Mouse (Mus musculus) cerebellum, postnatal 25 days (tissue): ENCODE measurements around the gene Fam78b.

Experiments
- DNase-seq, 2 experiments: peaks; one replicate each; pipeline ENCODE4 v3.0.0; 2021; ENCODE audit warnings: mixed read lengths in 2 of 2

Gene Fam78b

DNA sequence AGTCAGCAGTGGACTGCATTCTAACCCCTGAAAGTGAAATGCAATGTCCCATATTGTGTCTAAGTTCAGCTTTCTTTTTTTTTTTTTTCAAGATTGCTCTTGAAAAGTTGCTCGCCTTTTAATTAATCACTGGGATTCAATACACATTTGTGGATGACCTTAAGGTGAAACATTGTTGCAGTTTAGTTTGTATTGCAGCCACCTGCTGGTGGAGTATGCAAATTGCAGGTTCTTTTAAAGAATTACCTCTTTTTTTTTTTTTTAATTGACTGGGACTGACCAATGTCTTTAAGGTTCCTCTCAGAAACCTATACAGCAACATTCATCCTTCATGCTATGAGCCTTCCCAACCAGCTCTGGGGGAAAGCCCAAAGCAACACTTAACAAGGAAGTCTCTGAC, 33.2 kb downstream of the Fam78b start:
- DNase-seq, result no peak

DNA sequence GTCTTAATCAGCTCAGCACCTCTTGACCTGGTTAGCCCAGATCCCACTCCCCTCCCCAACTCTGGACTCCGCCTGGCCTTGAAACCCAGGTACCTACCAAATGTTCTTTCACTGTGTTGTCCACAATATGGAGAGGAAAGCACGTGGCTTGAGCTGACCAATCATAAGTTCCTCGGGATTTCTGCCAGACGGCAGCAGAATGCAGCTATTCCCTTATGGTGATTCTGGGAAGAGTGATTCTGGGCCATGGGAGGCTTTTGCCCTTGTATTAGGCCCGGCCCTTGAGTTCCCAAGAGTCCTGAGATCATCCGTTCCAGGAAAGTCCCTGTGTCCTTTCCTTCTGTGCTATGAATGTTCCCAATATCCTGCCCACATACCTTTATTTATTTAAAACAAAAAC, 41.3 kb downstream of the Fam78b start:
- DNase-seq, result no peak

DNA sequence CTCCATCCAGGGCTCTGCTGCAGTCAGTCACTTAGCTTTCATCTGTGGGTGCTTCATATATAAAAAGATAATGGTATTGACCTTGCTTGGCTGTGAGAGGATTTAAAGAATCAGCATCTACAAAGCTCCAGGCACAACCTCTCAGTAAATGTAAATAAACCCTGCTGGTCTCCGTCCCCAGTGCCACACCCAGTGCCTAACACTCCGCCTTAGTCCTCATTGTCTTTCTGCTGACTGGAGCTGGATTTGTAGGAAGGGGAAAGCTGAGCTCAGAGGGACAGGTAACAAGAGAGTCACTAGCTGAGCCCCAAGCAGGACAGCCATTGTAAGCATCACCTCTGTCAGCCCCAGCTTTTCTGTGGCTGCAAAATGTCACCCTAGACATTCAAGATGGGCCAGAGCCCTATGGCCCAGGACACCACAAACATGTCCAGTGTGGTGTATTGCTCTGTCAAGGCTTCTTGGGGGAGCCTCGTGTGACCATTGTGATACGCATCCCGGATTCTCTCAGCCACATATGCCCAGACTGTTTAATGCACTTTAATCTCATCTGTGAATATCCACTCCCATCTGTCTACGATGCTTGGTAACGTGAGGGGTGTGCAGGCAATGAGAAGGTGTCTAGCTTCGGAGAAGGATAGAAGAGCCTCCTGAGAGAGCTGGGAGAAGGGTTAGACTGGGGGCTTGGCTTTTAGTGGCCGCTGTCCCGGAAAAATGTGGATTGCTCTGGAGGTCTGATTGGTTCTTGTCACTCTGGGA, 45.1 kb downstream of the Fam78b start:
- DNase-seq, result no peak

DNA sequence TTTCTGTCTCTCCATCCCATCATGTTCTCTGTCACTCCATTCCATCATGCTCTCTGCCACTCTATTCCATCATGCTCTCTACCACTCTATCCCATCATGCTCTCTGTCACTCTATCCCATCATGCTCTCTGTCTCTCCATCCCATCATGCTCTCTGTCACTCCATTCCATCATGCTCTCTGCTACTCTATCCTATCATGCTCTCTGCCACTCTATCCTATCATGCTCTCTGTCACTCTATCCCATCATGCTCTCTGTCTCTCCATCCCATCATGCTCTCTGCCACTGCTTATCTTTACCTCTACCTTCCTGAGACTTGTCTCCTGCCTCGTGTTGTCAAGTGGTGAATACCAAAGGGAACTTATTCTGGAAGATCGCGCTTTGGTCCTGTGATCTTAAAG, 49.6 kb downstream of the Fam78b start:
- no peak for DNase-seq

DNA sequence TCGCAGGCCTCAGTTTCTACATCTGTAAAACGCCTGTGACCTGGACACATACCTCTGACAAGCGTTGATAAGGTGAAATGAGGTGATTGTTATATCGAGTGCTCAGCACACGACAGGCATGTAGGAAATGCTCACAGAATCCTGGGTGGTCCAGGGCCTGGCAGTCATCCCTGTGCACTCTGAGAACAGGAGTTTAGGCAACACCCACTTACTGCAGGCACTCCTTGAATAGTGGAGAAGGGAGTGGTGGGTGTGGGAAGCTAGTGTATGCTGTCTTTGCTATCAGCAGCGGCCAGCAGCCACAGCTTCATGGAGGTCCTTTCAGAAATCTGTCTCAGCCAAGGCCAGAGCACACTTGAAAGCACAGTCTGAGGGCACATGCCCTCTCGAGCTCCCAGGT, 52.8 kb downstream of the Fam78b start:
- DNase-seq, result no peak

DNA sequence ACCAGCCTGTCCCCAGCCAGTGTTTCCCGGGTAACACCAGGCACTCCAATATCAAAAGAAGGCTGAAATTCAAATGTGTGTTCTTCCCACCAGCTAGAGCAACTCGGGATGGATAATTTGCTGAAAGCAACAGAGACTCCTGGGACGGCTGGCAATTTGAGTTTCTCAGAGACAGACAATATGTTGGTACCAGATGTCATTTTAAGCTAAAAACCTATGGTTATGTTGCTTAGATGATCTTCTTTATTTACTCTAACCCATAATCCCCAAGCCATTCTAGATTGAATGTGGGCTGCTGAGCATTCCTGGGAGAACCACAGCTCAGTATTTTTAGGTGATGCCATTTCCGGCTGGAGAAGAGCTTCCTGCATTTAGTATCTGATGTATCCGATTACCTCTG, 56.3 kb downstream of the Fam78b start:
- DNase-seq, result no peak

DNA sequence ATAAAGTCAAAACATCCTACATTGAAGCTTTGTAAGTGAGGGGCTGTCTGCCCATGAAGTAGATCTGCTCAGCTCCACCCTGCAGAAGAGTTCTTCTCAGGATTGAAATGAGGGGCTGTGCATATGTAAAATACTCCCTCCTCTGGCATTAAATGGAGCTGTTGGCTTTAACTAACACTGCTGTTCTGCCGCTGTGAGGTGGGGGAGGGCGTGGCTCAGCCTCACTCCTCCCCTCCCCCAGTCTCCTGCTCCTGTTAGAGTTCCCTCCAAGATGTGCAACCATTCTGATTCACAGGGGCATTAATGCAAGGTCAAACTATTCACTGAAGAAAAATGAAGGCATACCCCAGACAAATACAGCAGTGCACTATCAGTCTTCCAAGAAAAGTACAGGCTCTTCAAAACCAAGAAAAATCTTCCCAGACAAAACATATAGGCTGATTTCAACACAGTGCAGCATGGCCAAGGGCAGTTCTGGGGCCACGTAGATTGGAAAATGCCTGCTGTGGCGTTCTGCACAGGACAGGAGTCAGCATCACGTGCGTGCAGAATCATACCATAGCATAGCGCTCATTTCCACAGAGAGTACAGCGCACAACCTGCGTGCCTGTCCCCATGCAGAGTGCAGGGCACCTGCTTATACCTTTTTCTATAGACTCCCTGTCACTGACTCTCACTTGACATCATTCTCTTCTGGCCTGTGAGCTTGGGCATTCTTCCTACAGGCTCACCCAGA, 58.5 kb downstream of the Fam78b start:
- DNase-seq, result no peak

DNA sequence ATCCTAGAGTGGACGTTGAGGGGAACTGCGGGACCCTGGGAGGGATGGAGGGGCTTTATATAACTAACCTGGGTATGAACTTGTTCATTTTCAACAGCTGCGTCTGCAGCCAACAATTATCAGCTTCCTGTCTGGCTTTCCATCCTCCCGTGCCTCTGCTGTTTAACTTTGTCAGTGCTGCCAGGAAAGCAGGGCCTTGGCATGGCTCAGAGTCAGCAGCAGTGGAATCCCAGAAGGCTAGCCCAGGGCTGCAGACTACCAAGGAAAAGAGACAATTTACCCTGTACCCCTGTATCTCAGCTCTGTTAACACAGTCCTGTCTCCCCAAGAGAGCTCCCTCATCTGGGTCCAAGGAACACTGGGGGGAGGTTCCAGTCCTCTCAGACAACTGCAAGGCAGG, 62.8 kb downstream of the Fam78b start:
- DNase-seq, result peak; percentile 52 to 60

DNA sequence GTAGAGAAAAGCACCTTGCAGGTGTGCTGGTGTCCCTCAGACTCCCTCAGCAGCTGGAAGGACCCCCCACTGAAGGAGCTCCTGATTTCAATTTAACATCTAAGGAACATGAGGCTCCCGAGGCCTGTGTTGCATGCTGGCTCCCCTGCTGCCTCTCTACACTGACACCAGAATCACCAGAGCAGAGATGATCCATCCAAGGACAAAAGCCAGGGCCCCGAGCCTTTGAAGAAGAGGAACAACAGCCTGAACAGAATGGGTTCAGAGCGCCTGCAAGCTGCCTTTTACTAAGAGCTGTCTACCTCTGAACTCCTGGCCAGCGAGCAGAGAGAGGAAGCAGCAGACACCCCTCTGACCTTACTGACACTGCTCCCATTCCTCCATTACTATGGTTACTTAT, 64.3 kb downstream of the Fam78b start:
- peak in 1 of 2 experiments; percentile 31 for DNase-seq

DNA sequence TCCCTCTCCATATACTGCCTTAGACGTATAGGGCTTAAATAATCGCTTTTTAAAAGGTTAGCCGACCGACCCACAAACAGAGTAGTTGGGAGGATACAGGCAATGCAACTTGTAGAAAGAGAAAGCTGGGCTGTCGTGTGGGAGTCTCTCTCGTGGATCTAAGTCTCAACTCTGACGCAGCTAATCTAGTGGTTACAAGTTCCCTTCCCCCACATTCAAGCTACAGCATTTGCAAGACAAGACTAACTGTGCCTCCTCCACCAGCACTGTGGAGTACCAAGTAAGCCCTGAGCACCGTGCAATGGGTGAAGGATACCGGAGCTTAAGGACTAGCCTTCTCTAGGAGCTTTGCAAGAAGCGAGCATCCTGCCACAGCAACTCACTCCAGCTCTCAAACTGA, 64.8 kb downstream of the Fam78b start:
- peak in 1 of 2 experiments; percentile 49 for DNase-seq

DNA sequence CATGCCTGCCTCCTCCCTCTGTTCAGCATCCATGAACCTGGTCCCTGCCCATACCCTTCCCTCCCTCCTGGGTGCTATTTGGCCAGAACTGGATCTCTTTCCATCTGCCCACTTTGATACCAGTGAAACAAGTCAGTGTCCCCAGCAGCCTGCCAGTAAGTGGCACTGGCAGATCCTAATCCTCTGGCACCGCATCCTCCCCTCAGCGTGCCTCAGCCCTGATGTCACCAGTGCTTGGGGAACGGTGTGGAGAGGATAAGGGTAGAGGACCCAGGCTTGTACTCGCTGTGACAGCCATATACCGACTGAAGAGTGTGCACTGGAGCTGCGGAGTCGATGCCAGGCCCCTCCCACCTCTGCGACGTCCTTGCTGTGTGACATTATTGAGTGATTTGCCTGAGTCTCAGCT, 65.7 kb downstream of the Fam78b start:
- DNase-seq, result peak; percentile 75 to 76

DNA sequence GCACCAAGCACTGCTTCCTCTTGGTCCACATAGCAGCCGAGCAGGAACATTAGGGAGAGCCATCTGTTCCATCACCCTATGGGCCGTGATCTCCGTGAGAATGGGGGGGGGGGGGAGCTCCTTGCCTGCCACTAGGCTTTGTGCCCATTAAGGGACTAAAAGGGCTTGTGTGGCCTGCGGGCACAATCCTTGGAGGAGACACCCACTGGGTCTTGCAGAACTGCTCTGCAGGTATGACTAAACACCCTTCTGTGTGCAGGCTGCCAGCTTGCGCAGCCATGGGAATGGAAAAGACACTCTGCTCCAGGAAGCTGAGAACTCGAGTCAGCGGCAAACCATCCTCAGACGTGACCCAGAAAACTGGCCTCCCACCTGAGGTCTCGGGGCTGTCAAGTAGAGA, 68.5 kb downstream of the Fam78b start:
- DNase-seq, result peak; percentile 74 to 76

DNA sequence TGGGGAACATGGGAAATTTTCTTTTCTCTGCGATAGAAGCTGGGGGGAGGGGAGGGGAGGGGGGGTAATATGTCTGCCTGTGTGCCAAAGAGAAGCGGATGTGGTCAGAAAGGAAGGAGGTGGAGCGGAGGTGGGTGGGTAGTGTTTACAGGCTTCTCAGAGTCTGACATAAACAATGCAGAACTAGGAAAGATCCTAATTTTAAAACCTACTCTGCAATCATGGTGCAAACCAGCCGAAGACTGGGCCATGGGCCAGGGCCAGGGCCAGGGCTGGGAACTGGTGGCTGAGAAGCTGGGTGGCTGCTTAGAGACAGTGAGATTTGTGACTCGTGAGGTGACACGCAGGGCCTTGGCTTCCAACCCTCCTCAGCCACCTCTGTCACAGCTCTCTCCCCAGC, 69.1 kb downstream of the Fam78b start:
- DNase-seq, result peak; percentile 66 to 75

DNA sequence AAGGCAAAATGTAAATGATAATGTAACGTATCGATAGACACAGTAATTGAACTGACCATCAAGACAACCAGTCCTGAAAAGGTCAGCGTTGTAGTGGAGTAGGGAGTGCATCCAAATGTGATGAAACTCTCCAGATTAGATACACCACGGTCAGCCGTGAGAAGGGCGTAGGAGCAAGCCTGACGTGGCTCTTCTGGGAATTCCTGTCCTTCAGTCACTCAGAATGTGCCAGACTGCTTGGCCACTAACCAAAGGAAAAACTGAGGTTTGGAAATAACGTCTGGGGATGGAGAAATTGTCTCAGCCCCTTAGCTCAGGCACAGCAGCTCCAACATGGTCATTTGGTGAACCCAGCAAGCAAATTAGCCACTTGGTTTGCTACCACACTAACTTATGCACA, 74.5 kb downstream of the Fam78b start:
- no peak for DNase-seq

DNA sequence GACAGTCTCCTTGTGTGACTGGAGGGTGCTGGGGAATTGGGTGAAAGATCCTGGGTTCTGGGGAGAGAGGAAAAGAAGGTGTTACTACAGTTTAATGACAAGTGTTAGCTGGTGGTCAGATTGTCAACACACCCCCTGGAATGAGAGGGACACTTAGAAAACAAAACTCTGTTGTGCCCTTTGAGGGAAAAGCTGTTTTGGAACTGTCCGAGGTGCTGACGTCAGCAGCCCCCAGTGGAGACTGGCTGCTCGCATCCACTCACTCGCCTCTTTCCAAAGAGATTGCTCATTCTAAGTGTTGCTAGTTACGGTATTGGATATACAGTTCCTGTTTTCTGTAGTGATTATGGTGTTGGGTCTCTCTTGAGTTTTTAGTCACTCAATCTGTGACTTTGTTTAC, 78.3 kb downstream of the Fam78b start:
- no peak for DNase-seq

DNA sequence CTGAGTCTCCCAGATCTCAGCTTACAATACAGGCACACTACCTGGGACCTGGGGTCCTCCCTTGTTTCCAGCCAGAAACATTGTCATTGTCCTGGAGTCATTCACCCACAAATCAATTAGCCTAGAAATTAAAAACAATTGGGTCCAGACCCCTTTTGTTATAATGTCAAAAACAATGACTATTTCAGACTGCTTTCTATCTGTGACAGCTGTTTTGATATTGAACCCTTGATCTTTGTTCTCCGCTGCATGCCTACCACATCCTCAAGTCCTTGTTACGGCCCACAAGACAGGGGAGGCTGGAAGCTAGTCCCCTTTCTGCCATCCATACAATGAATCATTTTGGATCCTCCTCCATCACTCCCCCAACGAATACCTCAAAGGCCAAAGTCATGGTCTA, 80.7 kb downstream of the Fam78b start:
- no peak for DNase-seq

DNA sequence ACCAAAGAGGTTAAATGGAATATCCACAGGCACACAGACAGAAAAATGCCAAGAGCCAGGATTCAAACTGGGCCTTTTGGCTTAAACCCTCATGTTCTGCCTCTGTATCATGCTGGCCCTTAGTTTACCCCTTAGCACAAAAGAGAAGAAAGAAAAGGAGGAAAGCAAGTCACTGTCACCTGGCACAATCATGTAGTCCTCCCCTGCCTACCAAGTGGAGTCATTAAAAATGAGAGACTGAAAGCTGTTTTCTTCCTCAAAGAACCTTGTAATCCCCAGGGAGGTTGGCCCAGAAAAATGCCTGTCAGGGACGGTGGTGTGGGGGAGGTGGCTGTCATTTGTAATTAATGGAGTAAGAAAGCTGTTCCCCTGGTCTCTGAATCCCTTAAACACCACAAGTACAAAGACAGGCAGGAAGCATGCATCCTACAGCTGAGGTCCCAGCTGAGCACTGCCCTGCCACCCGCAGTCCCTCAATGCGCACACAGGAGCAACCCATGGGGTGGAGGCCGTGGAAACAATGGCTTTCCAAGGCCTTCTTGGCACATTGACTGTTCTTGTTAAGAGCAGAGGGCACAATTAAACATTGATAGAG, 81.4 kb downstream of the Fam78b start:
- DNase-seq, result no peak

DNA sequence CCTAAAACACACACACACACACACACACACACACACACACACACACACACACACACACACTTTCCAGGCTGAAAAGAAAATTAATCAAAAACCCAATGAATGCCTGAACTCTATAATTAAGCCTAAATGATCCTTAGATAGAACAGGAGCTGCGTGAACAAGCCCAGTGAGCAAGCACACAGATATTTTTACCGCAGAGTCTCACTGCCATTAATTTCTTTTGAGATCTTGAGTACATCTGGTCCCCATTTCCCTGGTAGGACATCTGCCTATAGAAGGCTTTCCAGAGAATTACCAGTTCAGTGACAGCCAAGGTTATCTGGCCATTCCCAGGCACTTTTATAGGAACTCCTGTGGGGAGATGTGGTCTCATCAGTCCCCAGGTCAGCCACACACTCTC, 82.0 kb downstream of the Fam78b start:
- no peak for DNase-seq

DNA sequence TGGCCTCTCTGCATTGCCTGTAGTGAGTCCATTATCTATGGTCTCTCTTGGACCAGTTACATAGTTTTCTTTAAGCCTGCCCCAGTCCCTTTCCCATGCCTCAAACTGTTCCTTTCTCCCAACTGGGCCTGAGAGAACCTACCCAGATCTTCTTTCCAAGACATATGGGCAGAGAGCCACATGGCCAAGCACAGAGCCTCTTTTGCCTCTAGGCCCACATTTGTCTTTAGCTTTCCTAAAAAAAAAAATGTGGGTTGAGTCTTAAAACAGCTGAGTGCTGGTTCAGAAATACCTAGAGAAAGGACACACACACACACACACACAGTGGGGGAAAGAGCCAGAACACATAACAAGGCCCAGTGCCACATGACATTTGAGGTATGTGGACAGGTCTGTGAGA, 83.1 kb downstream of the Fam78b start:
- DNase-seq, result peak; percentile 34 to 47

DNA sequence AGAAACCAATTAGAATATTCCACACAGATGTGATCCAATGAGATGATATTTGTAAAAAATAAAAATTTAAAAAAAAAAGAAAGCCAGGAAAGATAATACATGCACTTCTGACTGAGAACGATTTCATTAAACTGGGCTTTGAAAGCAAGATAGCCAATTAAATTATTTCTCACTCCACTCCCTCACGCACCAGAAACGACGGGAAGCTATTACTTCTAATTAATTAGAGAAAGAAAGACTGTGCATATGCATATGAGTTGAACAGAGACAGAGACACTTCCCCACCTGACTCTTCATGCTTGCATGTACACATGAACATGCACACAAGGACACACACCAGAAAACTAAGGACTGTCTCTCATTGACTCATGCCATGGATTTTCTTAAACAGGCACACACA, 84.2 kb downstream of the Fam78b start:
- DNase-seq, result no peak

DNA sequence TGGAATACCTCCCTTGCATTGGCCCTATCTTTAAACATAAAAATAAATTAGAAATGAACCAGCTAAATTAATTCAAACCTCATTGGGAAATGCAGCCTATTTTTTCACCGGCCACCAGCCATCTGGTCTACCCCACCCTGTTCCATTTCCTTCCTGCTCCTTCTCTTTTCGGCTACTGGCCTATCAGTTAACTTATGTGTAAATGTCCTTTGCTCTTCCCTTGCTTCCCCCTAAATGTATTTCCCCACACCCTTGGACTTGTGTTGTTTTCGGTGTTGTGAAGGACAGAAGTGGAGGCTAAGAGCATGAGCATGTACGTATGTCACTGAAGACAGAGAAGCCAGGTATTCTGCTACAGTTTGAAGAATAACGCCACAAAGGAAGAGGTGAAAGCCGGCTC, 89.2 kb downstream of the Fam78b start:
- DNase-seq, result no peak

DNA sequence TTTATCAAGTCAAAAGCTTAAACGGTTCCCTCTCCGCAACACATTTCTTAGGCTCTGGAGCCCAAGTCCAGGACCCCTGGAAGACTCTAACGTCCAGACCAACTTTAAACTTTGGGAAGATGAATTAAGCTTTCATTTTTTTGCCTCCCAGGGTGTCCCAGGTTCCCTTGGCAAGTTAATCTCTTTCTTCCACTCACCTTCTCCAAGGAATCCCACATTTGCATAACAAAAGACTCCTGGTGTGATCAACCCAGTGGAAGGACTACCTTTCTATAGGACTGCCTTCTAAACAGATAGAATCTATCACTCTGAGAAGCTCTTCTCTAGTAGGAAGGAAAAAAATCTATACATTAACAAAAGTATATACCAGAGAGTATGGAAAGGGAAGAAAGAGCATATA, 92.3 kb downstream of the Fam78b start:
- no peak for DNase-seq

DNA sequence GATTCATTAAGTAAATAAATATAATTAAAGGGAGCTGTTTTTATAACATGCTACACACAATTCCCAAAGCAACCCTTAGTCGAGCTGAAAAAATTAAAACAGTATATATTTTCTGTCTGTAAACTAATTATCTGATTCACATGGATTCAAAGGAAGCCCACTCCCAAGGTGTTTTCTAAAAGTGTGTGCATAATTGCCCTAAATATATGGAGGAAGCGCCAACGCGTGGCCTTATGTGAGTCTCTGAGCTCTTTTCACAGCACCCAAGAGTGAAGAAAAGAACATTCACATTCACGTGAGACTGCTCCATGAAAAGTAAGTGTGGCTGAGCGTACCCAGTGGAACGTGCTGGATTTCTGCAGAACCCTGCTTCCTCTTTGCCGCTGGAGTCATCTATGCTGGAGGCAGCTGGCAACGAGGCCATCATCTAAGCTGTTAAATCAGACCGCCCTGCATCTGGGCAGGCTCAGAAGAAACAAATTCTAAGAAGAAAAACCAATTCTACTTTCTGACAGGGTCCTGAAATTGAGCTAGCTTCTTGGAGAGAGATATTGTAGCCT, 93.5 kb downstream of the Fam78b start:
- no peak for DNase-seq

DNA sequence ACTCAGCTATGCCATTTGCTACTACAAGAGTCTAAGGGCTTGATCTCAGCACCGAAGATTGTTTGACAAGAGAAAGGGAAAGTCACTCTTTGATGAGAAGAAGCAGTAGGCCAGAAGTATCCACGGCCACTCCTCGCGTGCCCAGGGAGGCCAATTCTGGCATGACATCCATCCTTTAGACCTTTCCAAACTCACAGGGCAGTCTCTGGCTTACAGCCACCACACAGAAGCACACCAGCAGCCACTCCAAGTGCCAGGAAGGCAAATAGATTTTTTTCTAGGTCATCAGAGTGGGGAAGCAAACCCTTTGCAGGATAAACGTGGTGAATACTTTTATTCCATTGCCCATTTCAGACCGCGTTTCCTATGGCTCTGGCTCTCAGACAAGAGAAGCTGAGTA, 97.5 kb downstream of the Fam78b start:
- DNase-seq, result peak; percentile 80 to 85
